8 mouse cellular contexts compared by ENCODE assay signal in the genomic region with DNA sequence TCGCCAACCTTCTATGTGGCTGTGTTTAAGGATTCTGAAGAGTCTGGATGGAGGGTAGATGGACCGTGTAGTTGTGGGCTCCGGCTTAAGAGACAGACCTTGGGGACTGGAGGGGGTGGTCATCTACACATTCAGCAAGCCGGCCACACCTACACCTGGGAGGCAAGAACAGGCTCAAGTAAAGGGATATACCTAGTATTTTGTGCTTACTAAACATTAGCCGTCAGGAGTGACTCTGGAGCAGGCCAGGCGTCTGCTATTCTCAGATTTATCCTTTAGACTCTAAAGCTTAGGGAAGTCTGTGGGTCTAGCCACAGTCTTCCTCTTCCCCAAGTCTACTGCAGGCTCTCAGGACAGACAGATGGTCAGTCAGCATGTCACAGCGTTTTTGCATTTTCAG. TPM values are rescaled to one million over a fixed set of nuclear protein-coding genes. Genes with fewer than 3 reads are reported as not detected.
DNase-seq lines count a peak whose midpoint lies in the region; ATAC-seq and TF ChIP-seq lines count a peak whose summit lies in the region.
"Had no signal": no experiment of that assay in that cellular context is flagged by ENCODE, and none has a peak within 500 bp of the region (broad histone marks: within the 10 kb centered on the region; RNA-seq: fewer than 3 reads in every experiment).

No protein-coding gene starts in this region.

- TF ChIP-seq POLR2A in spleen, adult 2 months (IDR thresholded peaks at IDR 0.05; ENCODE audit: low read depth, low read length): no peak

- H3K27me3 ChIP-seq in spleen, adult 2 months (ENCODE audit: control insufficient read depth, insufficient read depth, low read length): no peaks in the 10 kb centered on the region
- H3K27me3 ChIP-seq in forebrain, embryonic 13.5 days: no peaks in the 10 kb centered on the region
- H3K27me3 ChIP-seq in liver, embryonic 13.5 days: no peaks in the 10 kb centered on the region

- no peaks in the 10 kb centered on the region for H3K9me3 ChIP-seq in forebrain, embryonic 13.5 days (replicated peaks)
- no peaks in the 10 kb centered on the region for H3K9me3 ChIP-seq in liver, embryonic 13.5 days (replicated peaks)

- H3K4me2 ChIP-seq in forebrain, embryonic 13.5 days: peak overlapping the region; percentile 86
- peak overlapping the region; percentile 77 for H3K4me2 ChIP-seq in liver, embryonic 13.5 days

- peak overlapping the region; percentile 81 for H3K9ac ChIP-seq in forebrain, embryonic 13.5 days
- peak overlapping the region; percentile 75 for H3K9ac ChIP-seq in liver, embryonic 13.5 days

- no peak for DNase-seq in spleen, adult 2 months (ENCODE audit: low read depth in 1 of 2, low spot score in 2 of 2)
- DNase-seq in spleen, postnatal 14 days (ENCODE audit: low spot score in 2 of 2): no peak
- no peak for DNase-seq in liver, embryonic 13.5 days
- DNase-seq in Muller cell, postnatal 12 days (ENCODE audit: inconsistent ontology term): no peak
- DNase-seq in left cerebral cortex, postnatal 25 days (ENCODE audit: low spot score in 2 of 2): no peak
- no peak for DNase-seq in right cerebral cortex, adult 18-20 months

- peaks cover 4% of the 10 kb centered on the region; the same call in 1 of the 2 replicates for H3K36me3 ChIP-seq in spleen, adult 2 months (ENCODE audit: control insufficient read depth, insufficient read depth, low read length)
- H3K36me3 ChIP-seq in forebrain, embryonic 13.5 days (ENCODE audit: poor library complexity, severe bottlenecking): peaks cover 18% of the 10 kb centered on the region
- 0 out of 2 replicates have a peak, but pooled peaks cover 4% of the 10 kb centered on the region for H3K36me3 ChIP-seq in liver, embryonic 13.5 days

- intact Hi-C loops in left cerebral cortex, postnatal 25 days (cut with DNase I): loop anchor here (5.0 kb wide), 1 partner anchor 91 kb away; a partner anchor contains a TSS

- H3K27ac ChIP-seq in spleen, adult 2 months (ENCODE audit: insufficient read depth, low read length): no peak overlapping the region; the same call in 1 of the 2 replicates
- no peak overlapping the region; the same call in 1 of the 2 replicates for H3K27ac ChIP-seq in forebrain, embryonic 13.5 days
- H3K27ac ChIP-seq in liver, embryonic 13.5 days: peak overlapping the region; percentile 47; the same call in 1 of the 2 replicates

- peaks cover 9% of the 10 kb centered on the region for H3K4me1 ChIP-seq in spleen, adult 2 months (ENCODE audit: control insufficient read depth, insufficient read depth, insufficient read length)
- H3K4me1 ChIP-seq in forebrain, embryonic 13.5 days: peaks cover 24% of the 10 kb centered on the region
- H3K4me1 ChIP-seq in liver, embryonic 13.5 days (replicated peaks): peaks cover 18% of the 10 kb centered on the region

- no peak for TF ChIP-seq CTCF in spleen, adult 2 months (IDR thresholded peaks at IDR 0.05; ENCODE audit: extremely low read depth, insufficient read depth, insufficient read length, insufficient replicate concordance)

- 25% methylated on average over 7 of the region's 7 CpGs for WGBS in spleen, adult 2 months
- 38% methylated on average over 7 of the region's 7 CpGs for WGBS in forebrain, embryonic 13.5 days
- WGBS in liver, embryonic 13.5 days (ENCODE audit: insufficient replicate concordance): 26% methylated on average over 7 of the region's 7 CpGs

- ATAC-seq in forebrain, embryonic 13.5 days: no peak
- no peak for ATAC-seq in liver, embryonic 13.5 days (ENCODE audit: low read depth)

- peak overlapping the region; percentile 99 for H3K4me3 ChIP-seq in spleen, adult 2 months (ENCODE audit: extremely low read depth, insufficient read depth, insufficient read length)
- peak overlapping the region; percentile 72 for H3K4me3 ChIP-seq in forebrain, embryonic 13.5 days
- H3K4me3 ChIP-seq in liver, embryonic 13.5 days (replicated peaks): peak overlapping the region; percentile 79

RNA-seq across cellular contexts. Expression of a gene that starts 2.9 kb away (rescaled TPM):
- 11.3 and 11.4 TPM in 2 replicates for polyA plus RNA-seq in spleen, adult 2 months (2012; rRNA removed)
- polyA plus RNA-seq in forebrain, embryonic 13.5 days (2015; fragmentation: Nextera tagmentation; extraction: Ambion mirVana): 173 and 192 TPM in 2 replicates
- 50.9 and 60.3 TPM in 2 replicates for polyA plus RNA-seq in liver, embryonic 13.5 days (2015; fragmentation: Nextera tagmentation; extraction: Ambion mirVana)
- total RNA-seq in left cerebral cortex, postnatal 25 days (2021): 10 to 100 TPM; 38.0 to 42.0 TPM

RNA-seq across cellular contexts. Expression of a gene that starts 49.4 kb away (rescaled TPM):
- polyA plus RNA-seq in spleen, adult 2 months (2012; rRNA removed): not detected in 2 replicates
- polyA plus RNA-seq in forebrain, embryonic 13.5 days (2015; fragmentation: Nextera tagmentation; extraction: Ambion mirVana): not detected in 2 replicates
- polyA plus RNA-seq in liver, embryonic 13.5 days (2015; fragmentation: Nextera tagmentation; extraction: Ambion mirVana): not detected in 2 replicates
- total RNA-seq in left cerebral cortex, postnatal 25 days (2021): not detected
- total RNA-seq: megakaryocyte progenitor cell, adult 5-6 weeks had no signal
